Mouse (Mus musculus) CD4-positive helper T cell, adult 2 months (primary cell): ENCODE measurements around the gene Vmn1r234.
"Not testable (repeated sequence)": the region's sequence is repeated elsewhere in the genome, so short reads cannot be mapped to it uniquely, and the experiment has no call there.

Experiments used
- DNase-seq: peaks from one replicate; pipeline ENCODE4 v3.0.0-alpha.2; 2012; ENCODE audit warnings: low read depth, missing footprints, low spot score

Vmn1r234 gene

DNA sequence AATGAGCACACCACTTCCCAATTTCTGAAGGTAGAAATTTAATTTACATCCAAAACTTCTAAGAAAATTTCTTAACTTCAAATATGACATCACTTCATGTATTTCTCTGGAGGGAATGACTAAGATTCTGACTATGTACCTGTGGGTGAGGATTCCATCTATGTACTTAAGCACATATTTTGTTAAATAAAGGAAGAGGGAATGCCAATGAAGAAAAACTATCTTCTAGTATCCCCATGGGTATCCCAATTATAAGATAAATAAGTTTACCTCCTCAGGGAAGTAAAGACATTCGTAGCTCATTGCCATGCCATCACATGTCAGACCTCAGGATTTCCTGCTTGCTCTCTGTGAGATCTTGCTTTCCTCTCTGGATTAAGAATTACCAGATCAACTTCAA lies at the start of gene Vmn1r234:
Gene Vmn1r234, plus strand, starts transcription at position 301 of the 400 bp plus-strand sequence.
- DNase-seq = no peak

DNA sequence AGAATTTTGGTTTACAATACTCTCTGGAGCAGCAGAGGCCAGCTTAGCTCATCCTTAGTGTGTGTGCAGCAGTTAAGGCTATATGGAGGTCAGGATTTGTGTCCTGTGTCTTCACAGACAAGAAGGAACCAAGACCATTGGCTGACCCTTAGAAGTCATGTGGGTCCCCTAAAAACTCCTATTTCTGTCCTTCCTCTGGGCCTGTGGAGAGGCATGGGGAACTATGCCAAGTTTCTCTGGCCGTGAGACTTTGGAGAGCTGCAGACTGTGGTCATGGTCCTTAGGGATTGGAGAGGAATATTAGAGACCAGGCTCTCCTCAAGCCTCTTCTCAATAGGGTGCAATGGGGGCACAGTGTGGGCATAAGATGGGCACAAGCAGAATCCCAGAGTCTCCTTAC lies 14.8 kb upstream of the Vmn1r234 start:
- DNase-seq = not testable (repeated sequence)

DNA sequence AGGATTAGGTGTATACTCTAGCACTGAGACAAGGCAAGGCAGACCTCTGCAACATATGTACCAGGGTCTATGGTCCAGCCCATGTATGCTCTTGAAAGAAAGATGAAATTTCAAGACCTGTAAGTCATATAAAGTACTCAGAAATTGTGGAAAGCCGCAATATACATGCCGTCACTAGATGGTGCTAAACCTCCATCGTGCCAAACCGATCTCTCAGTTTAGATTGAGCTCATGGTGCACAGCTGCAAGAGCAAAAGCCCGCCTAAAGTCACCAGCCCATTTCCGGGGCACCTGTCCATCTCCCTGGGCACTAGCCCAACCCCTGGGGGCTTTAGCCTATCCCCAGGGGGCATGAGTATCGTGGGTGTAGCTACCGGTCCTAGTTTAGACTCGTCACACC lies 5.8 kb downstream of the Vmn1r234 start:
- DNase-seq = peak; percentile 74

DNA sequence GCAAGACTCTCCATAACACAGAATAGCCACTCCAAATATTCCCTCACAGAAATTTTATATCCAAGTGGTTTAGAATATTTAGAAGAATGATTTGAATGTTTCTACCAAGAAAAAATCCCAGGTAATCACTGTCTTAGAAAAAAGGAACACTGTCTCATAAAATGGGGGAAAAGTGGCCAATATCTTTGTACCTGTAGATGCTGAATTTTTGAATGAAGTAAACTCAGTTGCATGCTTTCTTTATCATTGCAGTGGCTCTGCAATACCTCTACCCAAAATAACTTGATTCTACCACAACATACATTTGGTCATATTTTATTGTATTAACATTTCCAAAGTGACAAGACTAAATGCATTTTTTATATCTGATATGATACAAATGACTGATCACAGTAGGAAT lies 30.2 kb downstream of the Vmn1r234 start, which contains the start of gene Vmn1r235:
Gene Vmn1r235, plus strand, starts transcription at position 301 of the 400 bp plus-strand sequence.
- DNase-seq = no peak

DNA sequence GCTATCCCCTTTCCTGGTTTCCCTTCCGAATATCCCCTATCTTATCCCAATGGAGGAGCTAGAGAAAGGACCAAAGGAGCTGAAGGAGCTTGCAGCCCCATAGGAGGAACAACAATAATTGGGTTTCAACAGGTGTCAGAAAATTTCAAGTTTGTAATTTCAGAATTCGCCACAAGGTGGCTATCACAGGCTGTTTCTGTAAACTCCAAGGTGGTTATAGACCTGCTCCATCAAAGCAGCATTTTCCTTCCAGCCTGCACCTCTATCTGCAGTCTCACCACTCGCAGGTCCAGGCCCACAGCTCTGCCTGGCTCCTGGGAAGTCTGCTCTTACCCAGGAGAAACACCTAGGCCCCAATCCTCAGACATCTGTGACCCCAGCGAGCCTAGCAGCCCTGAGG lies 46.2 kb downstream of the Vmn1r234 start:
- peak; percentile 78 for DNase-seq

DNA sequence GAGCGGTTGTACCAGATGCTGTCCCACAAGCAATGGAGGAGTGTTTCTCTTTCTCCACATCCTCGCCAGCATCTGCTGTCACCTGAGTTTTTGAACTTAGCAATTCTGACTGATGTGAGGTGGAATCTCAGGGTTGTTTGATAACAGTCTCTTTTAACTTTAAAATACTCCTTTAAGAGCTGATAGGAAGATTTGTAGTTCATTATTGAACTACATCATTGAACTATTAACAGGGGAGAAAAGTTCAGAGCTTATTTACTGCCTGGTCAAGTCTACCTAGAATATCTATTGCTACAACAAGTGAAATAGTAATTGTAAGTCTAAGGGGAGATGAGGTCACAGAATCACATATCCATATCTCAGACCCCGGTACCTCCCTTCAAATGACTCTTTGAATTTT lies 56.8 kb downstream of the Vmn1r234 start, which contains the start of gene Vmn1r236:
Gene Vmn1r236, plus strand, starts transcription at position 301 of the 400 bp plus-strand sequence.
- no peak for DNase-seq

DNA sequence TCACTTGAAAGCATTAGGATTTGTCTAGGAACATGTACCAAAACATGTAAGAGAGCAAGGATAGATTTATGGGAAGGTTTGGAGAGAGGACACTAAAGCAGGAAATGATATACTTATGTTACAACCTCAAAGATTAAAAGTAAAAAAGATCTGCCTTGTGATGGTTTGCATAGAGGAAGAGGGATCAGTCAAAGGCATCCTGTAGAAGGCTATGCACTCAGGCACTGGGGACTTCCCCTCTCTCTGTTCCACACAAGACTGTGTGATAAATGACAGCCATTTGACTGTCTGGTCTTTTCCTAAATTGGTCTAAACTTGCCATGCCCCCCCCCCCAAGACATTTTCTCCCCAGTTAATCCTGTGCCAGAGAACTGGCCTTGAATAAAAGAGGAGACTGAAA lies 58.5 kb downstream of the Vmn1r234 start:
- DNase-seq = peak; percentile 17
